Mouse (Mus musculus) thymus, adult 2 months (tissue): ENCODE data around the gene Neurod4.

ENCODE experiments used
- CTCF ChIP-seq: fragments of 200-500 bp; IDR thresholded peaks from 2 replicates; pipeline ENCODE4 v1.5.1; 2012; ENCODE audit warnings: mild to moderate bottlenecking, control low read depth, low read length, moderate library complexity, borderline replicate concordance; ENCODE audit not compliant: control insufficient read depth, poor library complexity, insufficient read depth; ENCODE audit errors: extremely low read depth
- POLR2A ChIP-seq: fragments of 200-500 bp; IDR thresholded peaks from 2 replicates; pipeline ENCODE4 v1.6.1; 2012; ENCODE audit warnings: mild to moderate bottlenecking, low read length, control low read depth, moderate library complexity; ENCODE audit not compliant: control insufficient read depth, poor library complexity, insufficient read depth; ENCODE audit errors: extremely low read depth

- TF ChIP-seq POLR2A (no peak), CTCF (no peak)
These were observed 45.5 kb downstream of the Neurod4 start for GRCm38 (mm10) chr10:130234576-130234975.
